Mouse (Mus musculus): ENCODE results near the gene 6030468B19Rik. TPM values are rescaled to one million over a fixed set of nuclear protein-coding genes. Genes with fewer than 3 reads are reported as not detected.
A peak's percentile ranks its signal among the peaks of the same experiment; 100 is the strongest.
"Not testable (repeated sequence)": the region's sequence is repeated elsewhere in the genome, so short reads cannot be mapped to it uniquely, and the experiment has no call there.

6030468B19Rik gene
- polyA plus RNA-seq, 1 experiment from 2014 or later: 3.2 TPM

GRCm38 (mm10) chr11:117828149-117828887 is 30.9 kb downstream of the 6030468B19Rik start:
- no peaks in the 10 kb centered on the region for H3K27me3 ChIP-seq (ENCODE audit: poor library complexity, severe bottlenecking)
- 91% methylated on average over 18 of the region's 18 CpGs for WGBS
- peaks cover 10% of the 10 kb centered on the region for H3K36me3 ChIP-seq (replicated peaks)
- H3K4me1 ChIP-seq: peaks cover 74% of the 10 kb centered on the region
- 0 out of 2 replicates have a peak overlapping the region, but pooled peaks have one; percentile 33 for H3K27ac ChIP-seq
- H3K9me3 ChIP-seq: no peaks in the 10 kb centered on the region
- no peak overlapping the region for H3K4me3 ChIP-seq
- no peak for DNase-seq (ENCODE audit: extremely low spot score, low spot score)

- no peak for DNase-seq (ENCODE audit: extremely low spot score, low spot score)
- no peaks in the 10 kb centered on the region for H3K27me3 ChIP-seq (ENCODE audit: poor library complexity, severe bottlenecking)
- peaks cover 66% of the 10 kb centered on the region for H3K4me1 ChIP-seq
- no peaks in the 10 kb centered on the region for H3K9me3 ChIP-seq
- no peak overlapping the region for H3K4me3 ChIP-seq
- H3K36me3 ChIP-seq (replicated peaks): peaks cover 3% of the 10 kb centered on the region
- 62% methylated on average over 9 of the region's 9 CpGs for WGBS
- H3K27ac ChIP-seq: peak overlapping the region; percentile 22; the same call in 1 of the 2 replicates
Measured at GRCm38 (mm10) chr11:117828888-117829604, 31.6 kb downstream of the 6030468B19Rik start.

- Histone ChIP-seq H3K4me3 (no peak overlapping the region), H3K27me3 (ENCODE audit: poor library complexity, severe bottlenecking) (no peaks in the 10 kb centered on the region), H3K27ac (no peak overlapping the region), H3K9me3 (no peaks in the 10 kb centered on the region), H3K36me3 (replicated peaks) (no peaks in the 10 kb centered on the region), H3K4me1 (peaks cover 59% of the 10 kb centered on the region)
- WGBS: 82% methylated on average over 2 of the region's 2 CpGs
- no peak for DNase-seq (ENCODE audit: extremely low spot score, low spot score)
Measured at GRCm38 (mm10) chr11:117829671-117830215, 32.3 kb downstream of the 6030468B19Rik start.

GRCm38 (mm10) chr11:117830401-117830800 is 32.9 kb downstream of the 6030468B19Rik start:
- no peak for DNase-seq (ENCODE audit: extremely low spot score, low spot score)
- Histone ChIP-seq H3K27me3 (ENCODE audit: poor library complexity, severe bottlenecking) (no peaks in the 10 kb centered on the region), H3K27ac (no peak overlapping the region)

GRCm38 (mm10) chr11:117832086-117832969 is 34.9 kb downstream of the 6030468B19Rik start:
- Histone ChIP-seq H3K4me1 (peaks cover 42% of the 10 kb centered on the region), H3K4me3 (peak overlapping the region; percentile 54), H3K9me3 (no peaks in the 10 kb centered on the region), H3K36me3 (replicated peaks) (no peaks in the 10 kb centered on the region), H3K27ac (peak overlapping the region; percentile 68), H3K27me3 (ENCODE audit: poor library complexity, severe bottlenecking) (no peaks in the 10 kb centered on the region)
- DNase-seq (ENCODE audit: extremely low spot score, low spot score): peak; percentile 84
- 17% methylated on average over 28 of the region's 28 CpGs for WGBS

More at GRCm38 (mm10) chr11:117830401-117830800, 32.9 kb downstream of the 6030468B19Rik start:
- H3K9me3 ChIP-seq: no peaks in the 10 kb centered on the region
- H3K4me1 ChIP-seq: peaks cover 53% of the 10 kb centered on the region
- H3K36me3 ChIP-seq (replicated peaks): no peaks in the 10 kb centered on the region
- H3K4me3 ChIP-seq: no peak overlapping the region
- 91% methylated on average over 9 of the region's 9 CpGs for WGBS

- DNase-seq (ENCODE audit: extremely low spot score, low spot score); H3K27ac ChIP-seq; H3K36me3 ChIP-seq (replicated peaks); H3K9me3 ChIP-seq; H3K4me3 ChIP-seq; H3K27me3 ChIP-seq (ENCODE audit: poor library complexity, severe bottlenecking): not testable (repeated sequence)
- peaks cover 31% of the 10 kb centered on the region for H3K4me1 ChIP-seq
- 94% methylated on average over 5 of the region's 6 CpGs for WGBS
Measured at GRCm38 (mm10) chr11:117833509-117833908, 36.0 kb downstream of the 6030468B19Rik start.

- DNase-seq (ENCODE audit: extremely low spot score, low spot score): no peak
- Histone ChIP-seq H3K27ac (no peak overlapping the region), H3K27me3 (ENCODE audit: poor library complexity, severe bottlenecking) (no peaks in the 10 kb centered on the region), H3K36me3 (replicated peaks) (no peaks in the 10 kb centered on the region), H3K4me1 (peaks cover 26% of the 10 kb centered on the region), H3K4me3 (no peak overlapping the region), H3K9me3 (no peaks in the 10 kb centered on the region)
- WGBS: 93% methylated on average over 8 of the region's 8 CpGs
Measured at GRCm38 (mm10) chr11:117834086-117834485, 36.6 kb downstream of the 6030468B19Rik start.

GRCm38 (mm10) chr11:117836306-117836705 is 38.8 kb downstream of the 6030468B19Rik start:
- 34% methylated on average over 13 of the region's 13 CpGs for WGBS
- no peaks in the 10 kb centered on the region for H3K27me3 ChIP-seq (ENCODE audit: poor library complexity, severe bottlenecking)
- H3K4me1 ChIP-seq: peaks cover 21% of the 10 kb centered on the region
- peak overlapping the region; percentile 30 for H3K4me3 ChIP-seq
- no peaks in the 10 kb centered on the region for H3K9me3 ChIP-seq
- no peaks in the 10 kb centered on the region for H3K36me3 ChIP-seq (replicated peaks)
- DNase-seq (ENCODE audit: extremely low spot score, low spot score): no peak
- no peak overlapping the region for H3K27ac ChIP-seq

GRCm38 (mm10) chr11:117838572-117838971 is 41.1 kb downstream of the 6030468B19Rik start:
- no peak overlapping the region for H3K4me3 ChIP-seq
- H3K9me3 ChIP-seq: no peaks in the 10 kb centered on the region
- H3K36me3 ChIP-seq (replicated peaks): no peaks in the 10 kb centered on the region
- no peaks in the 10 kb centered on the region for H3K27me3 ChIP-seq (ENCODE audit: poor library complexity, severe bottlenecking)
- whole genome bisulfite sequencing: 61% methylated on average over 2 of the region's 2 CpGs
- DNase-seq (ENCODE audit: extremely low spot score, low spot score): no peak
- peaks cover 9% of the 10 kb centered on the region for H3K4me1 ChIP-seq
- H3K27ac ChIP-seq: no peak overlapping the region; the same call in 1 of the 2 replicates

GRCm38 (mm10) chr11:117839021-117839420 is 41.6 kb downstream of the 6030468B19Rik start:
- H3K9me3 ChIP-seq: no peaks in the 10 kb centered on the region
- H3K4me1 ChIP-seq: peaks cover 9% of the 10 kb centered on the region
- H3K27ac ChIP-seq: no peak overlapping the region
- H3K36me3 ChIP-seq (replicated peaks): no peaks in the 10 kb centered on the region
- DNase-seq (ENCODE audit: extremely low spot score, low spot score): no peak
- H3K4me3 ChIP-seq: no peak overlapping the region
- WGBS: 81% methylated on average over 1 of the region's 1 CpGs
- H3K27me3 ChIP-seq (ENCODE audit: poor library complexity, severe bottlenecking): no peaks in the 10 kb centered on the region

- H3K4me1 ChIP-seq: peaks cover 9% of the 10 kb centered on the region
- H3K4me3 ChIP-seq: no peak overlapping the region
- DNase-seq (ENCODE audit: extremely low spot score, low spot score): no peak
- 73% methylated on average over 1 of the region's 1 CpGs for WGBS
- no peaks in the 10 kb centered on the region for H3K36me3 ChIP-seq (replicated peaks)
- no peaks in the 10 kb centered on the region for H3K9me3 ChIP-seq
- H3K27me3 ChIP-seq (ENCODE audit: poor library complexity, severe bottlenecking): no peaks in the 10 kb centered on the region
- H3K27ac ChIP-seq: no peak overlapping the region
Measured at GRCm38 (mm10) chr11:117840910-117841309, 43.5 kb downstream of the 6030468B19Rik start.

GRCm38 (mm10) chr11:117843434-117843833 is 46.0 kb downstream of the 6030468B19Rik start:
- Histone ChIP-seq H3K4me3 (no peak overlapping the region), H3K36me3 (replicated peaks) (no peaks in the 10 kb centered on the region), H3K27me3 (ENCODE audit: poor library complexity, severe bottlenecking) (no peaks in the 10 kb centered on the region), H3K27ac (no peak overlapping the region), H3K4me1 (peaks cover 12% of the 10 kb centered on the region), H3K9me3 (no peaks in the 10 kb centered on the region)
- no peak for DNase-seq (ENCODE audit: extremely low spot score, low spot score)
- WGBS: 88% methylated on average over 2 of the region's 2 CpGs
